Mouse (Mus musculus) left cerebral cortex, postnatal 14 days (tissue): ENCODE results near the gene Auts2. TPM values are rescaled to one million over a fixed set of nuclear protein-coding genes. Genes with fewer than 3 reads are reported as not detected.

Experiments used
- DNase-seq, 2 experiments: peaks; one replicate each; pipeline ENCODE4 v3.0.0; 2021 to 2022; ENCODE audit warnings: low spot score in 2 of 2, mixed read lengths in 1 of 2
- intact Hi-C: fragments of 180-260 bp; cut with DNase I; formaldehyde crosslinking; loops from one replicate; pipeline ENCODE4 v1.15.1; 2025
- total RNA-seq, 2 experiments: library from RNA; stranded (reverse); gene quantifications; 2 replicates each; pipeline ENCODE4 v1.2.3; 2021

Gene Auts2
- total RNA-seq, 2 experiments from 2014 or later = 88.7 to 96.9 TPM

DNA sequence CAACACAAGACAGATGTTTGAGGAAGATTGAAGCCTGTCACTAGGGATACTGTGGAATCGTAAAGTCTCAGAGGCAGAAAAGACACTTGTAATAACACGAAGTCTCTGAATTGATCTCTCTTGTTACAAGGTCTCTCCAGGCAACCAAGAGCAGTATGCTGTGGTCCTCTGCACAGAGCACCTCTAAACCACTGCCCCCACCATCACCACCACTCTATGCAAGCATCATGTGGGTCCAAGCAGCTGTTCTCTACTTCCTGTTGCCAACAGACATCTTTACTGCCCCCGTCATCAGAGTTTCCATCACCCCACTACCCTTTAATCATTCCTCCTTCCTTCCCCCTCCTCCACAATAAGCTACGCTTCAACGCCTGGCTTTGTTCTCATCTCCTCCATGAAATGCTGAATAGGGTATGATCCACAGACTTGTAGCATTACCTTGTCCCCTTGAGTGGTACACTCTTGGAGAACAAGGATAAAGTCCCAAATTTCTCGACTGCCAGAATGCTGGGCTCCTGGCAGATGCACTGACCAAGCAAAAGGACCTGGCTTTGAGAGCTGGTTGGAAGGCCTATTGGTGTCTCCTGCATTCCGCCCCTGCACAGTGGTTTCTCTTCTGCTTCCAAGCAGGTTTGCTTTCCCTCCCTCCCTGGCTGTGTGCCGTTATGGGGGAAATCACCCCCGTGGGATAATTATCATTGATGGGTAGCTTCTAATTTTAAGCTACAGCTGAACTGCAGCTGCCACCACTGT lies 699.2 kb downstream of the Auts2 start:
- DNase-seq = peak in 1 of 2 experiments; percentile 42
- intact Hi-C loops = no loop called here

DNA sequence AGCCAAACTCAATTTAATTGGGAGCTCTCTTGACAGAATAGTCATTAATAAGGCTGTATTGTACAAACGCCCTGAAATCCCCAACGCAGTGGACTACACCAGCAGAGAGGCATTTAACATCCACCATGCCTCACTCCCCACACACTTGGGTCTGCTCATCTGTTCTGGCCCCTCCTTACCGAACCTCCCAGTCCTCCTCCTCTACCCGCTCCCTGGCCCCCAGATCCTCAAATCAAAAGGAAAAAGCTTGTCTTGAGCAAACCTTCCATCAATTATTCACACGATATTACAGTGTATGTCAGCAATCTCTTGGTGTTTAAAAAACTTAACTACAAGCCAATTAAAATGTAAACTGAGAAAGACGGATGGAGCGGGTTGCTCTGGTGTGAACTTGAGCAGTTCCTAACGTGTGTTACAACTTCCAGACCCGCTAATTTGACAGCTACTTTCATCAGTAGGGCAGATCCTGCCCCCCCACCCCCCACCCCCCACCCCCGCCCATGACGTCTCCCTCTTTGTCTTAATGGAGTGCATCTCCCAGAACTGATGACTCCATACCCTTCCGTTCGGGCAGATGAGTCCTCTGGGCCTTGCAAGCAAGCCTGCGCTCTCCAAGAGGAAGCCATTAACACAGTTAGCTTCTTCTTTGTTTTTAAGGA lies 703.4 kb downstream of the Auts2 start:
- no peak for DNase-seq
- intact Hi-C loops = no loop called here

DNA sequence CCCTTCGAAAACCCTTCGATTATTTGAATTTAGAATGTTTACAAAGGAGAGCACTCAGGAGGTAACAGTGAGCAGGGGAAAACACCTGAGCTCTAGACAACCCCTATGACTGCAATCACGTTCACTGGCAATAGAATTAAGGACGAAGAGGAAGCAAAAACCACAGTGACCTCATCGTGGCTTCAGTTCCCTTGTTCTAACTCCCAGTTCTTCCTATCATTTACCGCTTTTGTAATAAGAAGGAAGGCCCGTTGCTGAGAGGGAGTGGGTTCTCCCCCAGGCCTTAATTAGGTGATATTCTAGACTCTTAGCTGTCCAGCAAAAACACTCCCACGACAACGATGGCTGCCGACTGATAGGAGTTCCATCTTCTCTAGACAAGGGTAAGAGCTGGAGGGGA lies 704.1 kb downstream of the Auts2 start:
- intact Hi-C loops = no loop called here
- no peak for DNase-seq

DNA sequence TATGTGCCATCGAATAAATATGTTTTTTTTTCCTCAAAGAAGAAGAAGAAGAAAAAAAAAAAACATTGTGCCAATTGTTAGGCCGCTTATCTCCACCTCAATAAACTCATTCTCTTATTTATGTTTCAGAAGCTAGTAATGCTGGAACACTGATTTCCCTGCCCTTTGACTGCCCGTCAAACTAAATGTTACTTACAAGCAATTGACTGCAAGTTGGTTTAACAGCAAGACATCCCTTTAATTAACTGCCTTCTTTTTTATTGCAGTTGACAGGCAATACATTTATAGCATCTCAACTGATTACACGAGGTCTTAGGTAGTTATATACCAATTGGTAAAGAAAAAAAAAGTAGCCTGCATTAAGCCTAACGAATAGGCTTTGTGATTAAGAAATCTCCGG lies 705.1 kb downstream of the Auts2 start:
- intact Hi-C loops = no loop called here
- DNase-seq = no peak

DNA sequence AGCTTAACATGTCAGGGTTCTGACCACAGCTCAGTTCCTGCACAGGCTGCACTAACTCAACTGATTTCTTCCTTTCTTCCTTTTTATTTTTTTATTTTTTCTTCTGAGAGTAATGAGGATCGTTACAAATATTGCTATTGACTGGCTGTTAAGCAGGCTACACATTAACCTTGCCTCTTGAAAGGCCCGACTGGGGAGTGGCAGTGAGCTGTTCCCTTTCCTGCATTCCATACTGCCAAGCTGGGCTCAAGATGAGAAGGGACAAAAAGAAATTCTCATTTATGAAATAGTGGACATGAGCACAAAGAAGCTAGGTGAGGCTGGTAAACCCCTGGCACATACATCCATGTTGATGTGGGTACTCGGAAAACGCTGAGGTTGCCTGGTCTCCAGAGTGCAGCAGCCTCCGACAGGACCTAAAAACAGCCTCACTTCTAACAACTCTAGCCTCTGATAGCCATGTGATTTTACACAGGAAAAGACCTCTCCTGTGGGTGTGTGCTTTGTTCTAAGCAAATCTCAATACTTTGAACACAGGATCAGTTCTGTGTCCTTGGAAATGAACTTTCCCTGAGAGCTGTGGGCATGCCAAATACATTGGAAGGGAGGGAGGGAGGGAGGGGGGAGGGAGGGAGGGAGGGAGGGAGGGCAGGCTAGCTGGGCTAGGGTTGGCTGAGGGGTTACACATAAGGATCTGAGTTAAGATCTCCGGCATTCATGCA lies 707.0 kb downstream of the Auts2 start:
- intact Hi-C loops = no loop called here
- DNase-seq = no peak

DNA sequence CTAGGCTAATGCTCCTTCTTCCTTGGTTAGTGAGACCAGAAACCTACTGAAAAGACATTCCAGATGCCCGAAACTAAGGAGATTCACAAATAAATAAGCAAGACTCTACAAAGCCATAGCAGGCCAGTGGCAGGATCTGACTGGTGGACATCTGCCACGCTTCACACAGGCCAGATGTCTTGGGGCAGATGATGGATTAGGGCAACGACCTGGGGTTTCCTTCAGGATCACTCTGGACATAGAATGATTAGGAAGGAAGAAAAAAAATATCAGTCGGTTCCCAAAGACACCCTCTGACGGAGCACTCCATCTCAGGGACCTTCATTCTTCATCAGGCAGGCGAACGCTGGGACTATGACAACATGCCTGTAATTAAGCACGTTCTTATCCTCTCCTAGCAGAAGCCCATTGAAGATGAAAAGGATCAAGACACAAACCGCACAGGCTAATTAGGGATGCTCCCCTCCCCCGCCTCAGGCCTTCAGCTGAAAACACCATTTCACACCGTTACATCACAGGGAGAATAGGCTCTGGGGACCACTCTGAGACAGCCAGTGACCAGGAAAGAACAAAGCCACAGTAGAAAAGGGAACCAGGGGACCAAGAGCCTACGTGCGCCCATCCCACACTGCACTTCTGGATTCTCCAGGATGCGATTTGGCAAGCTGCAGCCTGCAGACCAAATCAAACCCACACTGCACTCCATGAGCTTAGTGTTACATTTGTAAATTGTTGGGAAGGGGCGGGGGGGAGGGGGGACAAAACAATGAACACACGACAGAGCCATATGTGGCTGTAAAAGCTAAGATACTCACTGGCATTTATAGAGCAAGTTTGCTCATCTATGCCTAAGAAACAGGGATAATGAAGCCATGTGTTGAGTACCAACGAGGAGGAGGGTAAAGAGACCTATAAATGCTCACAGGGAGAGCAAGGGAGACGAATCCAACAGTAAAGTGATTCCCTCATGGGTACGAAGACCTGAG lies 710.0 kb downstream of the Auts2 start:
- intact Hi-C loops = no loop called here
- DNase-seq = no peak

DNA sequence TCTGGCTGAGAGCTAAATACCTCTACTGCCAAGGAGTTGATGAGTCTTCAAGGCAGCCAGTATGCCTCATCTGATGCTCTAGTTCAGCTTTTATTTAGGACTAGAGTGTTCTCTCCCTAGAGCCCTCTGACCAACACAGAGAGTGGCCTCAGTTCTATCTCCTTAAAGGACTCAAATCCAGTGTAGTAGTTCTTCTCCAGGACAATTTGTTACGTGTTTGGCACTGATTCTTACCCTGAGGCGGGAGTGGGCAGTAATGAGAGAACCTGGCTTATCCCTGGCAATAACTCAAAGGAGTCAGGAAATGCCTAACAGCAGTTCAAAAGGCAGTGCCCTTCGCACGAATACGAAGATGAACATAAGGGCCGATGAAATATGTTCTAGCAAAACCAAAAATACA lies 713.0 kb downstream of the Auts2 start:
- intact Hi-C loops = no loop called here
- DNase-seq = no peak

DNA sequence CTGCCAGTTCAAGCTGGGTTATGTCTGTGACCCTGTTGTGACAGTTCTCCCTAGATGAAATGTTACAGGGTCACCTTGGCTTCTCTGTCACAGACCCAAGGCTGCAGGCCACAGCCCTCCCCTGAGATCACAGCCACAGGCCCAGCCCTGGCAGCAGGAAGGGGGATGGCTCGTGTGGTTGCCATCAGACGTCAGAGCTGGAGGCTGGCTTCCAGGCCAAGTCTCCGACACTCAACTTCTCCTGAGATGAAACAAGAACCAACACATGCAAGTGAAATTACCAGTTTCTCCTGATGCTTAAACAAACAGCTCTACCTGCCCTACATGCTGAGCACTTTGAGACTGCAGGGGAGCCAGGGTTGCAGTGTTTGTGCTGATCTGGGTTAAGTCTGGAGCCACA lies 713.9 kb downstream of the Auts2 start:
- intact Hi-C loops = no loop called here
- DNase-seq = no peak

DNA sequence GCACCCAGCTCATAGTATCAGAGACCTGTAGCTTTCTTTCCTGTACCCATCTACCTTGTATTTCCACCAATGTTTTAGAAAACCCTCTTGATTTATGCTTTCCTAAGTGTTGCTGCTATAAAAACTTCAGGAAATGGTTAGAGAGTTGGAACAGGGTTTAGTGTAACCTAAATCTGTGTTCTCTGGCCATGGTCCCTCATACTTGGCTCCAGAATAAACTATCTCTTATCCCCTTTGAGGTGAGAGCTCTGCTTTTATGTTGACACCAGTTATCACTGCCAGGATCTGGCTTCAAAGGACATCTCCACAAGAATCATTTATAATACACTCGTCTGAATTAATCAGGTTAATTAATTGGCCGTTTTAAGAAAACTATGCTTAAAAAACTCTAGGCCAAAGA lies 714.5 kb downstream of the Auts2 start:
- intact Hi-C loops = no loop called here
- DNase-seq = no peak

DNA sequence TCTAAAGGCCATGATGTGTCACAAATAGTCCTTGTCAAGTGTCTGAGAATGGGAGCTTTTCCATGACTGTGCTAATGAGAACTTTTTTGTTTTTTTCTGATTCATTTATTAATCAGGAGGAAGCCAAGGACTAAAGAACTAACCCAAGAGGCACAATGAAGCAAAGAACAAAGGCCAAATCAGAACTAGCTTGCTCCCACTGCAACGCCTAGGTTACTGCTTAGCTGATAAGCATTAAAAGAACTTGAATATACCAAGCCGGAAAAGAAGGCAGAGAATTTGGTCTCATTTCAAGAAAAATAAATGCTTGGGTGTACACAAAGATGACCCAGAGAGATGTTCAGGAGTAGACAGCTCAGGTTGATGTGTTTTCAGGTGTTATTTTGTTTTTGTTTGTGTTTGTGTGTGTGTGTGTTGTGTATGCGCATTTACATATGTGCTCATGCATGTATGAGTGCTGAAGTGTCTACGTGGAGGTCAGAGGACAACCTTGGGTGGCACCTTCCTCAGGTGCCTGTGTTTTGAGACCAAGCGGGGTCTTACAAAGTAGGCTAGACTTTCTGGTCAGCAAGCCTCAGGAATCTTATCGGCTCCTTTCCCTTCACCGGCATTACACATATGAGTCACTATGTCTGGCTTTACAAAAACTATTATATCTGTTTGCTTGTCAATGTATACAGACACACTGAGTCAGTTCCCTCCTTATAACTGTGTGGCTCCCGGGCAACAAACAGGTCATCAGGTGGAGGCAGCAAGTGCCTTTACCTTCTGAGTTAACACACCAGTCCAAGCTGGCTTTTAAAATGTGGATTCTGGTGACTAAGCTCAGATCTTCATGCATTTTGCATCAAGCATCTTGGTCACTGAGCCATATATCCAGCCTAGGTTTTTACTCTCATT lies 716.5 kb downstream of the Auts2 start:
- DNase-seq = no peak
- intact Hi-C loops = no loop called here

DNA sequence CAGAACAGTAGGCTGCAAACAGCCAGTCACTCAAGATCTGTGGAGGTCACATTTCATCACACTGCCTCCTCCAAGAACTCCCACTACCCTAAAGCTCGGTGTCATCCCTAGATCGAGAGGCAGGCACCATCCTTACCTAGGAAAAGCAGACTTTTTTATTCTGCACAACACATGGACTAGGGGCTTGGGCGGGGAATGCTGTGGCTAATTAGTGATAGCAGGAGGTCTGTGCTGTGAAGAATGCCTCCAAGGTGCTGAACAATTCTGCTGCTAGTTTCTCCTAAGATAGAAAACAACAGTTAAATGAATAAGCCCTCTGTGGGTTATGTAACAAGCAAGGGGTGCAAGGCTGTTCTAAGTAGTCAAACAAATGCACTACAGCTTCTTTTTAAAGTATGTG lies 717.7 kb downstream of the Auts2 start:
- peak in 1 of 2 experiments; percentile 30 for DNase-seq
- intact Hi-C loops = no loop called here

DNA sequence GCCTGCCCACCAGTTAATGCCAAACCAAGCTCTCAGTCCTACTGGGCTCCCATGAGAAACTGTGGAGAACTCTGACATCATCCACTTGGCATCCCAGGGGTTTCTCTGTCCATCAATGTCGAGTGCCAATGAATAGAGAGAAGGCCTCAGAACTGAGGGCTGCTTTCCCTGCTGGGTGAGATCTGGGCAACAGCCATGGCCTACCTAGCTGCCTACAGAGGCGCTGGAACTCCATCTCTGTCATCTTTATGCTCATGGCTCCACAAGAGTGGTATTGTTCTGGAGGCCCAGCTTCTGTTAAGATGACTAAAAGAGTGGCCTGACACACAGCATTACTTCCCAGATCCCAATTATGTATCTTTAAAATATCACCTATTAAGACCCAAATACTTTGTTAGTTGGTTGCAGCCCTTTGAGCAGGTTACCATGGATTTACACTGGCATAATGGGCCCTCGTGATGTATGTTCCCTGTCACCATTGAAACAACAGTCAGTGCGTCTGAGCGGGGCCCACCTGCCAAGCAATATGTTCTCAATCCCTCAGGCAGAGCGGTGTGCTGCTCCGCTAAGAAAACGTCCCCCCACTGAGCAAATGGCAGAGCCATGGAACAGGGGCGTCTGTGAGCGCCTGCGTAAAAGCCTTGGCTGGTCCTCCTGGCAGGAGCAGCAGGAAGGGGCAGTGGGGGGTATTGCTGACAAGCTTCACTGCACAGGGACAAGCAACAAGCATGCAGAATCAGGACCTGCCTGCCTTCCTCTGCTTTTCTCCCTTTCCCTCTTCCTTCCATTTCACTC lies 718.8 kb downstream of the Auts2 start:
- intact Hi-C loops = no loop called here
- DNase-seq = peak; percentile 34 to 40

DNA sequence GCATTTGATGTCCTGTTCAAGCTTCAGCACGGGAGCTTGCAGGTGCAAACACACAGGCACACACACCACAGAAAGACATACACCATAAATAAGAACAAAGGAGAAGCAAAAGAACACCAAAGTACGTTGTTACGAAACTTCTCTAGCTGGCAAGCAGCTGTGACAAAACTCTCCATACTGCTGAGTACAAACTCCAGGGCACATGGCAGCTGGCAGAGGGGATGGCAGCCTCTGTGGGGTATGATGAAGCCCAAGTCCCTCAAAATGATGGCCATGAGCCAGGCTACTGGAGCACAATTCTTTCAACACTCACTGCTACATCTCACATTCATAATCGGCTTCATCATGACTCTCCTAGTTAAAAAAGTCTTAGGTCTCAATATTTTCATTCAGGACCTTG lies 721.7 kb downstream of the Auts2 start:
- DNase-seq = no peak
- intact Hi-C loops = no loop called here

DNA sequence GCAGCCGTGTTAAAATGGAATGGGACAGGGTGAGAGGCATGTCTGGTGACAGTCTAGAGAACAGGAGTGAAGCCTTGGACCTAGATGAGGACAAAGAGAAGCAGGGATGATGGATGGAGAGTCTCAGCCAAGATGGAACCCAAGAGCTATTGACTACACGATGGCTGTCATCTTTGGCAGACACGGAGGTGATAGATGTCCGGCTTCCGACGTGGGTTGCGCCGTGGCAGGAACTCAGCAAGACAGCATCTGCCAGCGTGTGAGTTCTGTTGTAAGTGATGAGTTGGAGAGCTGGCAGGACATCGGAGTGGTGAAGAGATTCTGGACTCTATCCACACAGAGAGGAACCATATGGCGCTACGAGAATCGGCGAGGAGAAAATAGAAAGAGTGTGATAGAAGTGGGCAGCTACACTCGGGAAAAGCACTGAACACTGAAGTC lies 723.9 kb downstream of the Auts2 start:
- peak; percentile 63 to 70 for DNase-seq
- intact Hi-C loops = loop anchor here (5.0 kb wide), 1 partner anchor 208 kb away; no protein-coding TSS in a partner anchor

DNA sequence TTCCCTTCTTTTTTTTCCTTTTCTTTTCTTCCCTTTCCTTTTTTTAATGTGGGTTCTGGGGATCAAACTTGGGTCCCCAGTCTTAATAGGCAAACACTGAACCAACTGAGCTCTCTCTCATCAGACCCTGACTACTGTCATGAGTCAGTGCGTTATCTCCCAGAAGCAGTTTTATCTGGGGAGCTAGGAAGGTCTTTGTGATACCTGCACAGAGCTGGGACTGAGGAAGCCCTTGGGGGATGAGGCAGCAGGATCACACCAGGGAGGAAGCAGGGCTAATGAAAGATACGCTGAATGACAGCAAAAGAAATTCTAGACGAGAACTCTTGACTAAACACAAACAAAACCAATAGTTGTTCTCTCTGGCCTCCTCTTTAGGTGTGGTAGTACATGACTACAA lies 727.6 kb downstream of the Auts2 start:
- intact Hi-C loops = loop anchor here (5.0 kb wide), 1 partner anchor 212 kb away; no protein-coding TSS in a partner anchor
- DNase-seq = no peak

DNA sequence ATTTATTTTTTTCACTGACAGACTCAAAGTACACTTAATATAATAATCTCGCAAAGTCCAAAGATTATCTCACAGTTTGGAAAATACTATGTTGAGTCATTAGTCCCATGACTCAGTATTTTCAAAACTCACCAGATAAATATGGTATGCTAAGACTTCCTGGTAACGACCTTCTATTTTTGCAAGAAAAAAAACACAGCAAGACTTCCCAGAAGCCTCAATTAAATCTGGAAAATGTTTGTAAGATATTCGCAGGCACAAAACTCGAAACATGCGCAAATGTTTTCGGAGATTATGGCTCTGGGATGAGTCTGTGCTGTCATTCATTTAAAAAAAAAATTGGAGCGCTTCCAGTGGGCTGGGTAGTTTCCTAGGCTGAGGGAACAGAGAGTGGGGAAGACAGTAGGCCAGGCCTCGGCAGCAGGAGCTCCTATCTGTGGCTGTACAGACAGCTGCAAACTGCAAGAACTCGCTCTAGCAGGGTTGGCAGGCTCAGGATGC lies 728.6 kb downstream of the Auts2 start:
- intact Hi-C loops = loop anchor here (5.0 kb wide), 2 partner anchors 213 to 277 kb away; no protein-coding TSS in a partner anchor
- DNase-seq = peak in 1 of 2 experiments; percentile 45

DNA sequence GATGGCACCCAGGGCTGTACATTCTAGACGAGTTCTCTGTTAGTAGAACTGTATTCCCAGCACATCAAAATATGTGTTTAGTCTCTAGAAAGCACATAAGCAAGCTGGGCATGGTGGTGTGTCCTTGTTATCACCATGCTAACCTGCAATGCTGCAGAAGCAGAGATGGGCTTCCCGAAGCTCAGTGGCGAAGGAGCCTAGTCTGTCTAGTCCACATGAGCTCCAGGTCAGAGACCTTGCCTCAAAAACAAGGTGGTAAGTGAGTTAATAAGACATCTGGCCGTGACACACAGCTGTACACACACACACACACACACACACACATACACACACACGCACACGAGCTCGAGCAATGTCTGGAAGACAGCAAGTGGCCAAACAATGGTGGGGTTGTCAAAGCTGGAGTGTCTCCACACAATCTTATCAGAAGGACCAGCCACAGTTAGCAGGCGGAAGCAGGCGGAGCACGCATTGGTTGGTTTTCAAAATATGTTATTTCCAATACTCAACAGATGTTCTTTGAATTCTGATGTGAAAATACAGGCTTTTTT lies 729.1 kb downstream of the Auts2 start:
- intact Hi-C loops = loop anchor here (5.0 kb wide), 1 partner anchor 277 kb away; no protein-coding TSS in a partner anchor
- DNase-seq = no peak
